Mouse (Mus musculus) cerebellum, adult 18-20 months (tissue): ENCODE results near the gene Gm4175.
"Not testable (repeated sequence)": the region's sequence is repeated elsewhere in the genome, so short reads cannot be mapped to it uniquely, and the experiment has no call there.

ENCODE experiments used
- DNase-seq, 2 experiments: peaks; one replicate each; pipeline ENCODE4 v3.0.0; 2021

Gm4175 gene

DNA sequence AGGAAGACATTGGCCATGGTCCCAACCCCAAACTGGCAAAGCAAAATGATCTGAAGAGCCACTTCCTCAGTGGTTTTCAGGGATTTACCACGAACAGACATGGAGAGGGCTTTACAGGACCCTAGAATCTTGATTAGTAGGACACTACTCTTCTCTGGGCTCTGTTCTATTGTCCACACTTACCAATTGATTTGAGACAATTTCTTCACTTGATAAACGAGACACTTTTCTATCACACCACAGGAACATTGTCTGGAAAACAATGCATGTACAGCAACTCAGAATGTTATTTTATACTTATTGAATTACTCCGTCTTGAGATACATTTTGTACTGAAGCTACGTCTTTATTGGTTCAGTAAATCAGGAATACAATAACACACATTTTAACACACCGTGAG, at the start of gene Gm4175:
Gm4175 (minus strand) TSS at position 101 of the 400 bp plus-strand sequence.
- DNase-seq, result not testable (repeated sequence)

DNA sequence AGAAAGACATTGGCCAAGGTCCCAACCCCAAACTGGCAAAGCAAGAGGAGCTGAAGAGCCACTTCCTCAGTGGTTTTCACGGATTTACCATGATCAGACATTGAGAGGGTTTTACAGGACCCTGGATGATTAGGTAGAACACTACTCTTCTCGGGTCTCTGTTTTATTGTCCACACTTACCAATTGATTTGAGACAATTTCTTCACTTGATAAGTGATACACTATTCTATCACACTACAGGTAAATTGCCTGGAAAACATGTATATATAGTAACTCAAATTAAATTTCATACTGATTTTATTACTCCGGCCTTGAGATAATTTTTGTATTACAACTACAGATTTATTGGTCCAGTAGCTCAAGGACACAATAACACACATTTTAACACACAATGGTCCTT, 35.4 kb upstream of the Gm4175 start, which contains the start of gene Gm4177:
Gm4177 (minus strand) TSS at position 101 of the 400 bp plus-strand sequence.
- DNase-seq, result not testable (repeated sequence)
